Mouse (Mus musculus): ENCODE data around the gene Npas3. TPM values are rescaled to one million over a fixed set of nuclear protein-coding genes. Genes with fewer than 3 reads are reported as not detected.

Gene Npas3
- polyA plus RNA-seq, 1 experiment: not detected

- no peak overlapping the region for H3K4me3 ChIP-seq (ENCODE audit: insufficient read depth, low read depth, low read length)
- H3K4me1 ChIP-seq (ENCODE audit: control insufficient read depth, insufficient read depth, low read length): peaks cover 8% of the 10 kb centered on the region
- H3K27ac ChIP-seq (ENCODE audit: insufficient read depth, low read depth, low read length): no peak overlapping the region
- WGBS: 78% methylated on average over 13 of the region's 13 CpGs
- no peak for TF ChIP-seq POLR2A (IDR thresholded peaks at IDR 0.05; ENCODE audit: insufficient read depth, low read depth, low read length)
Observed at GRCm38 (mm10) chr12:53752281-53753072, 504.0 kb downstream of the Npas3 start.

GRCm38 (mm10) chr12:53753368-53753937, 505.0 kb downstream of the Npas3 start:
- Histone ChIP-seq H3K4me3 (ENCODE audit: insufficient read depth, low read depth, low read length) (no peak overlapping the region), H3K4me1 (ENCODE audit: control insufficient read depth, insufficient read depth, low read length) (peaks cover 8% of the 10 kb centered on the region), H3K27ac (ENCODE audit: insufficient read depth, low read depth, low read length) (no peak overlapping the region)
- TF ChIP-seq CTCF (IDR thresholded peaks at IDR 0.05; ENCODE audit: insufficient read depth, low read depth, low read length) (no peak), POLR2A (IDR thresholded peaks at IDR 0.05; ENCODE audit: insufficient read depth, low read depth, low read length) (no peak)
- 24% methylated on average over 13 of the region's 13 CpGs for WGBS

- 31% methylated on average over 7 of the region's 7 CpGs for WGBS
- Histone ChIP-seq H3K4me1 (ENCODE audit: control insufficient read depth, insufficient read depth, low read length) (peaks cover 8% of the 10 kb centered on the region), H3K4me3 (ENCODE audit: insufficient read depth, low read depth, low read length) (no peak overlapping the region), H3K27ac (ENCODE audit: insufficient read depth, low read depth, low read length) (no peak overlapping the region)
- TF ChIP-seq CTCF (IDR thresholded peaks at IDR 0.05; ENCODE audit: insufficient read depth, low read depth, low read length) (no peak), POLR2A (IDR thresholded peaks at IDR 0.05; ENCODE audit: insufficient read depth, low read depth, low read length) (no peak)
Observed at GRCm38 (mm10) chr12:53754236-53754635, 505.8 kb downstream of the Npas3 start.

GRCm38 (mm10) chr12:53757631-53758030, 509.2 kb downstream of the Npas3 start:
- TF ChIP-seq POLR2A (IDR thresholded peaks at IDR 0.05; ENCODE audit: insufficient read depth, low read depth, low read length): no peak
- TF ChIP-seq CTCF (IDR thresholded peaks at IDR 0.05; ENCODE audit: insufficient read depth, low read depth, low read length): no peak
- no peak overlapping the region for H3K4me3 ChIP-seq (ENCODE audit: insufficient read depth, low read depth, low read length)
- WGBS: 67% methylated on average over 6 of the region's 6 CpGs
- peaks cover 5% of the 10 kb centered on the region for H3K4me1 ChIP-seq (ENCODE audit: control insufficient read depth, insufficient read depth, low read length)
- no peak overlapping the region for H3K27ac ChIP-seq (ENCODE audit: insufficient read depth, low read depth, low read length)

- TF ChIP-seq POLR2A (IDR thresholded peaks at IDR 0.05; ENCODE audit: insufficient read depth, low read depth, low read length) (no peak), CTCF (IDR thresholded peaks at IDR 0.05; ENCODE audit: insufficient read depth, low read depth, low read length) (no peak)
- Histone ChIP-seq H3K4me1 (ENCODE audit: control insufficient read depth, insufficient read depth, low read length) (peaks cover 2% of the 10 kb centered on the region), H3K4me3 (ENCODE audit: insufficient read depth, low read depth, low read length) (no peak overlapping the region), H3K27ac (ENCODE audit: insufficient read depth, low read depth, low read length) (no peak overlapping the region)
- WGBS: 93% methylated on average over 5 of the region's 5 CpGs
Observed at GRCm38 (mm10) chr12:53758356-53758755, 509.9 kb downstream of the Npas3 start.

GRCm38 (mm10) chr12:53764143-53764542, 515.7 kb downstream of the Npas3 start:
- no peak overlapping the region for H3K4me3 ChIP-seq (ENCODE audit: insufficient read depth, low read depth, low read length)
- peaks cover 3% of the 10 kb centered on the region; the same call in 1 of the 2 replicates for H3K4me1 ChIP-seq (ENCODE audit: control insufficient read depth, insufficient read depth, low read length)
- no peak overlapping the region for H3K27ac ChIP-seq (ENCODE audit: insufficient read depth, low read depth, low read length)
- no peak for TF ChIP-seq POLR2A (IDR thresholded peaks at IDR 0.05; ENCODE audit: insufficient read depth, low read depth, low read length)
- TF ChIP-seq CTCF (IDR thresholded peaks at IDR 0.05; ENCODE audit: insufficient read depth, low read depth, low read length): no peak
- WGBS: 67% methylated on average over 4 of the region's 4 CpGs

GRCm38 (mm10) chr12:53768392-53768791, 519.9 kb downstream of the Npas3 start:
- TF ChIP-seq POLR2A (IDR thresholded peaks at IDR 0.05; ENCODE audit: insufficient read depth, low read depth, low read length) (no peak), CTCF (IDR thresholded peaks at IDR 0.05; ENCODE audit: insufficient read depth, low read depth, low read length) (no peak)
- H3K4me3 ChIP-seq (ENCODE audit: insufficient read depth, low read depth, low read length): no peak overlapping the region
- 95% methylated on average over 11 of the region's 11 CpGs for WGBS
- H3K27ac ChIP-seq (ENCODE audit: insufficient read depth, low read depth, low read length): no peak overlapping the region
- peaks cover 13% of the 10 kb centered on the region for H3K4me1 ChIP-seq (ENCODE audit: control insufficient read depth, insufficient read depth, low read length)

GRCm38 (mm10) chr12:53771394-53771936, 523.0 kb downstream of the Npas3 start:
- TF ChIP-seq POLR2A (IDR thresholded peaks at IDR 0.05; ENCODE audit: insufficient read depth, low read depth, low read length): no peak

GRCm38 (mm10) chr12:53781850-53782552, 533.5 kb downstream of the Npas3 start:
- H3K27ac ChIP-seq (ENCODE audit: insufficient read depth, low read depth, low read length): no peak overlapping the region
- no peak overlapping the region for H3K4me3 ChIP-seq (ENCODE audit: insufficient read depth, low read depth, low read length)
- H3K4me1 ChIP-seq (ENCODE audit: control insufficient read depth, insufficient read depth, low read length): no peaks in the 10 kb centered on the region
- WGBS: 82% methylated on average over 11 of the region's 11 CpGs
- TF ChIP-seq CTCF (IDR thresholded peaks at IDR 0.05; ENCODE audit: insufficient read depth, low read depth, low read length) (no peak), POLR2A (IDR thresholded peaks at IDR 0.05; ENCODE audit: insufficient read depth, low read depth, low read length) (no peak)

More at GRCm38 (mm10) chr12:53771394-53771936, 523.0 kb downstream of the Npas3 start:
- WGBS: 43% methylated on average over 14 of the region's 14 CpGs
- Histone ChIP-seq H3K4me1 (ENCODE audit: control insufficient read depth, insufficient read depth, low read length) (peaks cover 13% of the 10 kb centered on the region), H3K4me3 (ENCODE audit: insufficient read depth, low read depth, low read length) (peak overlapping the region; percentile 13; the same call in 1 of the 2 replicates), H3K27ac (ENCODE audit: insufficient read depth, low read depth, low read length) (no peak overlapping the region)

Data from olfactory bulb, adult 2 months (tissue).